Mouse (Mus musculus) gastrocnemius, postnatal 4 days (tissue): ENCODE measurements around the gene Fam20b. TPM values are rescaled to one million over a fixed set of nuclear protein-coding genes. Genes with fewer than 3 reads are reported as not detected.

Experiments
- DNase-seq, 2 experiments: peaks; one replicate each; pipeline ENCODE4 v3.0.0; 2021 to 2022; ENCODE audit warnings: low spot score in 2 of 2, mixed read lengths in 2 of 2
- total RNA-seq, 2 experiments: library from RNA; stranded (reverse); gene quantifications; 2 replicates each; pipeline ENCODE4 v1.2.3; 2021

Gene Fam20b
- total RNA-seq, 2 experiments from 2014 or later = 33.5 to 33.9 TPM

DNA sequence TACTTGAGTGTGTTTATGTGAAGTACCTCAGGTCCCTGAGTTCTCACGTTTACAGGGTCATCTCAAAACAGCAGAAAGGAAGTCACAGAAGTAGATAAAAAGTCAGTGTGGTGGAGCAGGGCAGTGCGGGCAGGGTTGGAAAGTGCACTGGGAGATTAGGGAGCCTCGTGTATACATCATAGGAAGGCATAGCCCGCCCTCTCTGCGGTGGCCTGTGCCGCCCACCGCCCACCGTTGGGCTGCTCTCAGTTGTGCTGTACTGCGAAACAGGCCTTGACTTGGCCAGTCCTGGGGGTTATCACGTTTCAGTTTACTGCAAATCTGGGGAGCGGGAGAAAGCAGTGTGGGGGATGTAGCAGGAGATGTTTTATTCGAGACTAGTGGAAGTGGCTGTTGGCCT, 76.1 kb downstream of the Fam20b start:
- DNase-seq = no peak

- no peak for DNase-seq
Measured at GRCm38 (mm10) chr1:156641808-156642207, 77.1 kb downstream of the Fam20b start.

GRCm38 (mm10) chr1:156640577-156640976, 78.3 kb downstream of the Fam20b start:
- DNase-seq = no peak

- DNase-seq = no peak
Measured at GRCm38 (mm10) chr1:156639455-156639854, 79.4 kb downstream of the Fam20b start.

DNA sequence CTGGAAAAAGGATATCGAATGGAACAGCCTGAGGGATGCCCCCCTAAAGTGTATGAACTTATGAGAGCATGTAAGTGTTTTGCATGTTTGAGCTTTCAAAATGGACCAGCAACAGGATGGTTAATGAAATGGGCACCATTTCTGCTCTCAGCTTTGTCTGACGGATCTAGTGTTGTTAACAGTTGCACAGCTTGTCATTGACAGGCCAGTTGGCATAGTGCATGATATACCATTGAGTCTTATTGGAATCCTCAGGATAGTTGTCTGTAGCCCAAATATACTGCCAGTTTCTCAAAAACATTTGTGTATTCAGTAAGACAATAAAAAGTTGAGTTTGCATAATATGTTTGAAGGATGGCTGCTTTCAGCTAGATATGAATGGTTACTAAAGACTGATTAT, 83.7 kb downstream of the Fam20b start:
- DNase-seq = no peak

GRCm38 (mm10) chr1:156633095-156633494, 85.8 kb downstream of the Fam20b start:
- DNase-seq = no peak

DNA sequence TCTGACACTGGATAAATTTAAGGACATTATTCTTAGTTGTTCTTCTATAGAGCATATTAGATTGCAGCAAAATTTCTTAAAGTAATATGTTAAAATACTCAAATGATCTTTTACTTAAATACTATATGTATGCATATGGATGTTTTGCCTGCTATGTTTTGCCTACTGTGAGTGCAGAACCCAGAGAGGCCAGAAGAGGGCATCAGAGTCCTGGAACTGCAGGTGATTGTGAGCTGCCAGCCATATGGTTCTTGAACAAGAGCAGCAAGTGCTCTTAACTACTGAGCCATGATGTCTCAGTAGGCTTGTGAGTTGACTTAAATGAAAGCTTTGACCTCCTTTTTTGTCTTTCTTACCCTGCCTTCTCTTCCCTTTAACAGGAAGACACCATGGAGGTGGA, 87.9 kb downstream of the Fam20b start:
- no peak for DNase-seq

- DNase-seq = no peak
Measured at GRCm38 (mm10) chr1:156629984-156630383, 88.9 kb downstream of the Fam20b start.

Other genes starting within 250 kb of the Fam20b start
- 10 to 100 TPM; 22.3 to 24.3 TPM for gene Soat1, start 244.8 kb downstream of the Fam20b start, total RNA-seq
- 10 to 100 TPM; 34.0 to 34.5 TPM for gene Gm10031, start 195.1 kb downstream of the Fam20b start, total RNA-seq
- gene Abl2, start 160.3 kb downstream of the Fam20b start, total RNA-seq = 10 to 100 TPM; 21.0 to 22.3 TPM
- 1 to 10 TPM; 6.8 to 8.0 TPM for gene Tor3a, start 44.7 kb downstream of the Fam20b start, total RNA-seq
- 10 to 100 TPM; 80.8 to 88.8 TPM for gene Angptl1, start 119.5 kb upstream of the Fam20b start, total RNA-seq
- 10 to 100 TPM; 36.3 to 37.7 TPM for gene Ralgps2, start 220.5 kb upstream of the Fam20b start, total RNA-seq